Mouse (Mus musculus): ENCODE results near the gene Thpo. TPM values are rescaled to one million over a fixed set of nuclear protein-coding genes. Genes with fewer than 3 reads are reported as not detected.
A peak's percentile ranks its signal among the peaks of the same experiment; 100 is the strongest.

The Thpo gene
- polyA plus RNA-seq, 1 experiment from 2014 or later = 0.62 TPM

DNA sequence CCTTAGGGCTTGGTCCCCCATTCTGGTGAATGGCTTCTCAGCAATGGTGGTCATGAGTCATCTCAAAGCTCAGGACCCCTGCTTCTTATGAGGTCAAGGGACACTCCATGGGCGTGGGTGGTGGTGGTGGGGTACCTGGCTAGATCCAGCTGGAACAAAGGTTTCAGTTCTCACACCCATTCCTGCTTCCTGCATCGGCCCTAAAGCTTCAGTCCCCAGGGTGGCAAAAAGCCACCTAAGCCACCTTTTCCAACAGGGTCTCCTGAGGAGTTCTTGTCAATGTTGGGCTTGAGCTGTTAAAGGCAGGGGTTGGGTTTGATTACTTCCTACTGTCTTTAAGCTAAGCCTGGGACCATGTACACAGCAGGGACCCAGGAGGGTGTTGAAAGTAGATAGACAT is 19.1 kb downstream of the Thpo start:
- no peak for TF ChIP-seq CTCF (IDR thresholded peaks at IDR 0.05; ENCODE audit: low read depth)

GRCm38 (mm10) chr16:20714307-20715080 is 19.8 kb downstream of the Thpo start:
- no peaks in the 10 kb centered on the region for H3K27me3 ChIP-seq (ENCODE audit: insufficient read depth, low read length)
- peak overlapping the region; percentile 92 for H3K4me2 ChIP-seq (ENCODE audit: low read length)
- WGBS = 40% methylated on average over 11 of the region's 11 CpGs
- H3K9me3 ChIP-seq (replicated peaks; ENCODE audit: low read length) = no peaks in the 10 kb centered on the region
- ATAC-seq (replicated peaks; ENCODE audit: low FRiP score, low read depth) (no peak), DNase-seq (ENCODE audit: low spot score) (no peak)
- TF ChIP-seq CTCF (IDR thresholded peaks at IDR 0.05; ENCODE audit: low read depth) = no peak
- H3K4me1 ChIP-seq (replicated peaks; ENCODE audit: insufficient read depth, low read length) = peaks cover 15% of the 10 kb centered on the region
- H3K9ac ChIP-seq (ENCODE audit: low read depth, low read length) = peak overlapping the region; percentile 35; the same call in 1 of the 2 replicates
- H3K27ac ChIP-seq = no peak overlapping the region
- H3K4me3 ChIP-seq (replicated peaks; ENCODE audit: low read depth, low read length) = 0 out of 2 replicates have a peak overlapping the region, but pooled peaks have one; percentile 55
- H3K36me3 ChIP-seq (ENCODE audit: insufficient read depth, low read length) = 0 out of 2 replicates have a peak, but pooled peaks cover 13% of the 10 kb centered on the region

More for the DNA sequence above, 19.1 kb downstream of the Thpo start:
- DNase-seq (ENCODE audit: low spot score) (no peak), ATAC-seq (replicated peaks; ENCODE audit: low FRiP score, low read depth) (no peak)
- Histone ChIP-seq H3K9me3 (replicated peaks; ENCODE audit: low read length) (no peaks in the 10 kb centered on the region), H3K27me3 (ENCODE audit: insufficient read depth, low read length) (no peaks in the 10 kb centered on the region), H3K36me3 (ENCODE audit: insufficient read depth, low read length) (0 out of 2 replicates have a peak, but pooled peaks cover 18% of the 10 kb centered on the region), H3K4me3 (replicated peaks; ENCODE audit: low read depth, low read length) (peak overlapping the region; percentile 55), H3K27ac (no peak overlapping the region), H3K4me1 (replicated peaks; ENCODE audit: insufficient read depth, low read length) (peaks cover 15% of the 10 kb centered on the region), H3K4me2 (ENCODE audit: low read length) (peak overlapping the region; percentile 92), H3K9ac (ENCODE audit: low read depth, low read length) (peak overlapping the region; percentile 71)
- WGBS = 44% methylated on average over 2 of the region's 2 CpGs

DNA sequence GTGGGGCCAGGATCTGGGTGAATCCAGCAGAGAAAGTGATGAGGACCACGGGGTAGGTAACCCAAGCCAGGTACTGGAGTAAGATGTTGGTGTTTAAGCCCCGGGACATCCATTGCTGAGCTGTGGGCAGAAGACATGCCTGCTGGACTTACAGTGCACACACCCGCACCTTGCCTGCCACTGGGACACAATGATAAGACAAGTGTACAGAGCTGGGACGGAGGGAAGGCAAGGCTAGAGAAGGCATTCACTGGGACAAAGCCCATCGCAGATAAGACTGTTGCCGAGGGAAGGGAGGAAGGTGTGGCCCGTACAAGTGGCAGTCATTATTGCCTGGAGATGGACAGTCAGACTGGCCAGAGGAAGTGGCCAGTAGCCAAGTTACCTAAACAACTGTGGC is 21.4 kb downstream of the Thpo start:
- no peak for TF ChIP-seq CTCF (IDR thresholded peaks at IDR 0.05; ENCODE audit: low read depth)
- H3K4me2 ChIP-seq (ENCODE audit: low read length) = no peak overlapping the region
- no peak for ATAC-seq (replicated peaks; ENCODE audit: low FRiP score, low read depth)

GRCm38 (mm10) chr16:20712190-20712589 is 22.1 kb downstream of the Thpo start:
- ATAC-seq (replicated peaks; ENCODE audit: low FRiP score, low read depth) (no peak), DNase-seq (ENCODE audit: low spot score) (no peak)
- 77% methylated on average over 9 of the region's 9 CpGs for WGBS
- no peak for TF ChIP-seq CTCF (IDR thresholded peaks at IDR 0.05; ENCODE audit: low read depth)
- Histone ChIP-seq H3K36me3 (ENCODE audit: insufficient read depth, low read length) (peaks cover 17% of the 10 kb centered on the region; the same call in 1 of the 2 replicates), H3K4me1 (replicated peaks; ENCODE audit: insufficient read depth, low read length) (peaks cover 9% of the 10 kb centered on the region), H3K4me3 (replicated peaks; ENCODE audit: low read depth, low read length) (no peak overlapping the region), H3K4me2 (ENCODE audit: low read length) (no peak overlapping the region), H3K27me3 (ENCODE audit: insufficient read depth, low read length) (no peaks in the 10 kb centered on the region), H3K9ac (ENCODE audit: low read depth, low read length) (no peak overlapping the region), H3K9me3 (replicated peaks; ENCODE audit: low read length) (no peaks in the 10 kb centered on the region), H3K27ac (no peak overlapping the region)

More for the DNA sequence above, 21.4 kb downstream of the Thpo start:
- no peaks in the 10 kb centered on the region for H3K27me3 ChIP-seq (ENCODE audit: insufficient read depth, low read length)
- H3K4me3 ChIP-seq (replicated peaks; ENCODE audit: low read depth, low read length) = no peak overlapping the region
- peaks cover 15% of the 10 kb centered on the region; the same call in 1 of the 2 replicates for H3K36me3 ChIP-seq (ENCODE audit: insufficient read depth, low read length)
- H3K4me1 ChIP-seq (replicated peaks; ENCODE audit: insufficient read depth, low read length) = peaks cover 9% of the 10 kb centered on the region
- H3K9me3 ChIP-seq (replicated peaks; ENCODE audit: low read length) = no peaks in the 10 kb centered on the region
- DNase-seq (ENCODE audit: low spot score) = no peak
- no peak overlapping the region for H3K9ac ChIP-seq (ENCODE audit: low read depth, low read length)
- 92% methylated on average over 7 of the region's 7 CpGs for WGBS
- no peak overlapping the region for H3K27ac ChIP-seq

GRCm38 (mm10) chr16:20710810-20711209 is 23.5 kb downstream of the Thpo start:
- no peak for ATAC-seq (replicated peaks; ENCODE audit: low FRiP score, low read depth)
- Histone ChIP-seq H3K27ac (no peak overlapping the region), H3K4me2 (ENCODE audit: low read length) (no peak overlapping the region), H3K9me3 (replicated peaks; ENCODE audit: low read length) (no peaks in the 10 kb centered on the region), H3K27me3 (ENCODE audit: insufficient read depth, low read length) (no peaks in the 10 kb centered on the region), H3K4me3 (replicated peaks; ENCODE audit: low read depth, low read length) (no peak overlapping the region), H3K4me1 (replicated peaks; ENCODE audit: insufficient read depth, low read length) (peaks cover 9% of the 10 kb centered on the region), H3K36me3 (ENCODE audit: insufficient read depth, low read length) (peaks cover 17% of the 10 kb centered on the region; the same call in 1 of the 2 replicates), H3K9ac (ENCODE audit: low read depth, low read length) (no peak overlapping the region)
- 87% methylated on average over 4 of the region's 4 CpGs for WGBS
- DNase-seq (ENCODE audit: low spot score) = no peak
- TF ChIP-seq CTCF (IDR thresholded peaks at IDR 0.05; ENCODE audit: low read depth) = peak; percentile 18; the same call in 1 of the 2 replicates

DNA sequence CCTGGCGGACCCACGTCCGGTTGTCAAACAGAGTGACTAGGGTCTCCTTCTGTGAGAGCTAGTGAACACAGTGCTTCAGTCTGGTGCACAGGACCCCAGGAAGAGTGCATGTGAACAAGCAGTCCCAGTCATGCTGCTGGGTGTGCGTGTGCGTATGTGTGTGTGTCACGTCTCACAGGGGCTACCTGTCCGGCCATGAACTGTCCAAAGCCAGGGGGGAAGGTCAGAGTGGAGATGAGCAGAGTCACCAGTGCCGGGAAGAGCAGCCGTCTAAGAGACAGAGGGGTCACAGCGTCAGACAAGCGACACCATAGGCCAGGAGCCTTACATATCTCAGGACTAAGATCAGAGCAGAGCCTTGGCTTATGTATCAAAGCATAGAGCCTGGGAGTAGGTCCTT is 23.9 kb downstream of the Thpo start:
- Histone ChIP-seq H3K27me3 (ENCODE audit: insufficient read depth, low read length) (no peaks in the 10 kb centered on the region), H3K4me1 (replicated peaks; ENCODE audit: insufficient read depth, low read length) (peaks cover 8% of the 10 kb centered on the region), H3K4me3 (replicated peaks; ENCODE audit: low read depth, low read length) (no peak overlapping the region), H3K9ac (ENCODE audit: low read depth, low read length) (no peak overlapping the region), H3K9me3 (replicated peaks; ENCODE audit: low read length) (no peaks in the 10 kb centered on the region), H3K4me2 (ENCODE audit: low read length) (no peak overlapping the region), H3K36me3 (ENCODE audit: insufficient read depth, low read length) (peaks cover 17% of the 10 kb centered on the region; the same call in 1 of the 2 replicates), H3K27ac (no peak overlapping the region)
- TF ChIP-seq CTCF (IDR thresholded peaks at IDR 0.05; ENCODE audit: low read depth) = no peak
- ATAC-seq (replicated peaks; ENCODE audit: low FRiP score, low read depth) (no peak), DNase-seq (ENCODE audit: low spot score) (no peak)
- WGBS = 90% methylated on average over 11 of the region's 11 CpGs
